Mouse (Mus musculus) cerebellum, adult 18-20 months (tissue): Measurements from ENCODE around the gene Slc22a17.

Experiments
- DNase-seq, 2 experiments: peaks; one replicate each; pipeline ENCODE4 v3.0.0; 2021

Slc22a17 gene

DNA sequence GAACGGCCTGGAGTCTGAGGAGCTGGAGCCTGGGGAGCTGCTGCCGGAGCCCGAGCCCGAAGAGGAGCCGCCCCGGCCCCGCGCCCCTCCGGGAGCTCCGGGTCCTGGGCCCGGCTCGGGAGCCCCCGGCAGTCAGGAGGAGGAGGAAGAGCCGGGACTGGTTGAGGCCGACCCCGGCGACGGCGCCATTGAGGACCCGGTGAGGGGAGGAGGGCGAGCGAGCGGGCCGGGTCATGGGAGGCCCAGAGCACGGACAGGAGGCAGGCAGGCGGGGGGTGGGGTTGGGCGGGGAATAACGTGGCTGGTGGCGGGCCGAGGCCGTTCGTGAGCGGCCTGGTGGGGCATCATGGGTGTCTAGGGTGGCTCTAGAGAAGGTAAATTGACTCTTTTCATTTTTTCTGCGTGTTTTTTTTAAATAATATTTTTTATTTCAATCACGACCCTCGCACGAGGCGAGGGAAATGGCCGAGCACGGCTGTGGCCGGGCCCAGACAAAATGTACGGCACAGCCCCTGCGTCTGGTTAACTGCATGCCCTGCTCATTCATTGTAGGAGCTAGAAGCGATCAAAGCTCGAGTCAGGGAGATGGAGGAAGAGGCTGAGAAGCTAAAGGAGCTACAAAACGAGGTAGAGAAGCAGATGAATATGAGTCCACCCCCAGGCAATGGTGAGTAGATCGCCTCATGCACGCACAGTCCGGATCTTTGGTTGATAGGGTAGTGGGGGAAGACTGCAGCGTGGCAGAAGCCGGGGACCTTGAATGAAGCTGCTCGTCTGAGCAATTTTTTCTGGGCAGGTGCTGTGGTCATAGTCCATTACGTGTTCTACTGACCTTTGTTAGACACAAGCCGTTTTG, 18.4 kb downstream of the Slc22a17 start:
- peak; percentile 66 to 78 for DNase-seq

DNA sequence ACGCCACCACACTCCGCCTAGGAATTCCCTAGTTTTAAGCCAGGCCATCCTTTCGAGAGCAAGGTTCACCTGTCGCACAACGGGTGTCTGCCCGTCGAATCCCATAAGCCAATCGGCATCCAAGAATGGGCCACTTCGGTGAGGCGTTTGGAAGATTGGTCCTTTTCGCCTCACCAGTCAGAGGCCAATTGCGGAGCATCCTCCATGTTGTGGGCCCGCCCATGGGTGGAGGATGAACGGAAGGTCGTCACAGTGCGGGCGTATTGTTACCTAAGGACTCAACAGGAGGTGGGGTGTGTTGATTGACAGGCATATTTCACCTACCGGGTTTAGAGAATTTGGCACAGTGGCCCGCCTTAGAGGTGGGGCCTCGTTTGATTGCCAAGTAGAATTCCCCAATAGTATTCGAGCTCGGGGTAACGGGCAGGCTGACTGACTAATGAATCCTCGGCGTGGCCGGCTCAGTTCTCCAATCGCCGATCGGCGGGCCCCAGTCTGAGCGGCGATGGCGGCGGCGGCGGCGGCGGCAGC, 19.2 kb downstream of the Slc22a17 start:
- peak; percentile 95 to 99 for DNase-seq

DNA sequence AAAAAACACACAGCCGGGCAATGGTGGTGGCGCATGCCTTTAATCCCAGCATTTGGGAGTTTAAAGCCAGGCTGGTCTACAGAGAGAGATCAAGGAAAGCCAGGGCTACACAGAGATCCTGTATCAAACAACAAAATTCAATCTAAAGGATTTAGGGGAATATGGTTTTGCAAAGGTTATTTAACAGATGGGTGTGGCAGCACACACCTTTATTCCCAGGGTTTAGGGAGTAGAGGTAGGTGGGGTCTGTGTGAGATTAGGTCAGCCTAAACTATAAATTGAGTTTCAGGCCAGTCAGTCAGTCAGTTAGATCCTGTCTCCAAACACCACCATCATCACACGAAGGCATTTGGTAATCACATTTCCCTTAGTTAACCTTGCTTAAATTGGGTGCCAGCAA, 20.7 kb downstream of the Slc22a17 start, which contains the start of gene Pabpn1:
Gene Pabpn1 (plus strand): TSS at position 301 of the 400 bp plus-strand sequence.
- no peak for DNase-seq

DNA sequence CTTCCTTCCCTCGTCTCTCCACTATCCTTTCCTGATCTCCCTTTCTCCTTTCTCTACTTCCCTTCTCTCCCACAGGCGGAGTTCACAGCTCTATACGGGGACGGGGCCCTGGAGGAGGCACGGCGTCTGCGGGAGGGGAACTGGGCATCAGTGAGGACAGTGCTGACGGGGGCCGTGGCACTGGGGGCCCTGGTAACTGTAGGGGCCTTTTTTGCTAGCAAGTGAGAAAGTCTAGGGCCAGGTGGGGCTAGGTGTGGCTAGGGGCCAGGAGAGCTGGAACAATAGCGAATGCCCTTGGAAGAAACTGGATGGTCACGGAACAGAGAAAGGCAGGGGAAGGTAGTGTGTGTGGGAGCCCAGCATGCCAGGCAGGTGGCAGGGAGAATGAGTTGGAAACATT, 27.6 kb downstream of the Slc22a17 start:
- no peak for DNase-seq

DNA sequence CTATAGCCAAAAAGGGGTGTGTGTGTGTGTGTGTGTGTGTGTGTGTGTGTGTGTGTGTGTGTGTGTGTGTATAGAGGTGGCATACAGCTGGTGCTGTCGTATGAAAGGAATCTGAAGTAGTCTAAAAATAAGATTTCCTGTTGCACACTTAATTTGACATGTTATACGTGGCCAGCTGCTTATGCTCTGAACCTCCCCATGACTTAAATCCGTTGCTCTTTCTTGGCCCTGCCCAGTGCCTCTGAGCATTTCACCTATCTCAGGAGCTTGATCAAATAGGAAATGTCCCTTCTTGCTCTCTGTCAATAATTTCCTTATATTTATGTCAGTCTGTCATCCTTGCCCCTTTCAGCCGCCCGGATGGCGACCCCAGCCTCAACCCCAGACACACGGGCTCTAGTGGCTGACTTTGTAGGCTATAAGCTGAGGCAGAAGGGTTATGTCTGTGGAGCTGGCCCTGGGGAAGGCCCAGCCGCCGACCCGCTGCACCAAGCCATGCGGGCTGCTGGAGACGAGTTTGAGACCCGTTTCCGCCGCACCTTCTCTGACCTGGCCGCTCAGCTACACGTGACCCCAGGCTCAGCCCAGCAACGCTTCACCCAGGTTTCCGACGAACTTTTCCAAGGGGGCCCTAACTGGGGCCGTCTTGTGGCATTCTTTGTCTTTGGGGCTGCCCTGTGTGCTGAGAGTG, 28.8 kb downstream of the Slc22a17 start:
- no peak for DNase-seq

DNA sequence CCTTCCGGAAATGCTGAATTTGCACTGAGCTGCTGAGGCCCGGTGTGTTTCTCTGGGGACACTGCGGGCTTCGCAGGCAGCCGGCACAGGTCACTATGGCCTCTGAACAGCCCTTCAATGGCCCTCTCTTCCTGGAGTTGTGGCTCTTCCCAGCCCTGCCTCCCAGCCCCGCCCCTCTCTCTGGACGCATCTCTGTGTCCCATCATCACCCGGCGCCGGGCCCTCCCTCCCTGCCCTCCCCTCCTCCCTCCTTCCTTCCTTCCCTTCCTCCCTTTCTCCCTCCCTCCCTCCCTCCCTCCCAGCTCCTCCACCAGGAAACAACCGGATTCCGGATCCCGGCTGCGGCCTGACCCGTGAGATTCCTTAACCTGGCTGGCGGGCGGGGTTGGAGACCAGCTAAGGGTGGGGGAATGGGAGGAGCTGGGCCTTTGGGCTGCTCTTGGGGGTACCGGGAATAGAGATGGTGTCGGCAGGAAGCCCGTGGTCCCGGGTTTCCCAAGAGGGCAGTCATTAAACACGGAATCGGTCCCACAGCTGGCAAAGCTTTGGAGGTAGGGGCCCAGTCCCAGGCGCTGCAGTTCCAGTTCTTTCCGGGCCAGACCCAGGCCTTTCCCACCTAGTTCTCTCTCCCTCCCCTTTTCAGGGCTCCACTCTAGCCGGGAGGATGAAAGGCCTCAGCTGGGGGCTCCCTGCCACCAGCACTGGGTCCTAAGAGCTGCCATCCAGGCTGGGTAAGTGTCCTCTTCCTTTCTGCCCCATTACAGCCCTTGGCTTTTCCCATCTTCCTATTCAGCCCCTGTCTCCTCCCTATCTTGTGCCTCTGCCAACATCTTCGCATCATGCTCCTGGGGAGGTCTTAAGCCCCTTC, 29.5 kb downstream of the Slc22a17 start, which contains the start of the genes Bcl2l2 and Gm20521:
Gene Bcl2l2 (plus strand): TSS at position 224 of the 868 bp plus-strand sequence.
Gene Gm20521 (plus strand): TSS at position 288 of the 868 bp plus-strand sequence.
- DNase-seq = peak; percentile 83 to 87

DNA sequence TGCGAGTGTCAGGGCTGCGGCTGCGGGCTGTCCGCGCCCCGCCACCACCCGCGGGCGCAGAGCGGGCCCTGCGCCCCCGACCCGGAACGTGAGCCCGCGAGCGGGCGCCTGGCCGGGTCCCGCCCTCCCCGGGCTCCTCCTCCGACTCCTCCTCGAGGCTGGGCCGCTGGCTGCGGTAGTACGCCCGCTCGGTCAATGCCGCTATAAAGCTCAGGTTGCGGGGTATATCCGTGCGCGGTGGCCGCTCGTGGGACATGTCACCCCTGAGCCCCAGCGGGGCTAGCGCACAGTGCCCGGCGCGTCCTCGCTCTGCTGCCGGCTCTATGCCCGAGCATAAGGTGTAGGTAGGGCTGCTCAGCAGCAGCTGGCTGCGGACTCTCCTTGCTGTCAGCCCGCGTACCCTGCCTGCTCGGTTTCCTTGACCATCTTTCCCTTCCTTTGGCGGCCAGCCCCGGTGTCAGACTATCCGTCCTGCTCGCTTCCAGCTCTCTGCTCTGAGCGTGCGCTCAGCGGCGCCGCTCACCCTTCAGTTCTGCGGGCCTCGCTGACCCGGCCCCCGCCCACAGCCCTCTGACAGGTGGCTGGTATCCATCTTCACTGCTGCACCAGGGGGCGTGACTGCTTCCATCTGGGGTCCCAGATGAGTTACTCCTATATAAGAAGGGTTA, 35.8 kb downstream of the Slc22a17 start, which contains the start of gene Ppp1r3e:
Gene Ppp1r3e (minus strand): TSS at position 503 of the 668 bp plus-strand sequence.
- DNase-seq = peak; percentile 77 to 81

DNA sequence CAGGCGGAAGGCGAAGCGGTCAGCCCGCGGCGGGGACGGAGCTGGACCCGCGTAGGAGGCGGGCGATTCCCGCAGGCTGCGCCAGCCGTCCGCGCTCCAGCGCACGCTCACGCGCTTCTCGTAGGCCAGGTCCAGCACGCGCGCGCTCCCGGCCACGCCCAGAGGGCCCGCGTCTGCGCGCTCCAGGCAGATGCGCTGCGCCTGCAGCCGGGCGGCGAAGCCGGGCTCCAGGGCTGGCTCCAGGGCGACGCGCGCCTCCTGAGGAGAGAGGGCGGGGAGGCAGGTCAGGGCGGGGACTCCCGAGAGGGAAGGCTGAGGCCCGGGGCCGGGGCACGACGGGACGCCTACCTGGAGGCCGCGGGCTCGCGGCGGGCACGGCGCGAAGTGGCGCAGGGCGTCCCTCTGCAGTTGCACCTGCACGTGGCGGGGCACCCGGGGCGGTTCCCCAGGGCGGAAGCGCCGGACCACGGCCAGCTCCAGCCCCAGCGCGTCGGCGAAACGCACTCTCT, 36.3 kb downstream of the Slc22a17 start:
- DNase-seq = peak; percentile 93 to 98

DNA sequence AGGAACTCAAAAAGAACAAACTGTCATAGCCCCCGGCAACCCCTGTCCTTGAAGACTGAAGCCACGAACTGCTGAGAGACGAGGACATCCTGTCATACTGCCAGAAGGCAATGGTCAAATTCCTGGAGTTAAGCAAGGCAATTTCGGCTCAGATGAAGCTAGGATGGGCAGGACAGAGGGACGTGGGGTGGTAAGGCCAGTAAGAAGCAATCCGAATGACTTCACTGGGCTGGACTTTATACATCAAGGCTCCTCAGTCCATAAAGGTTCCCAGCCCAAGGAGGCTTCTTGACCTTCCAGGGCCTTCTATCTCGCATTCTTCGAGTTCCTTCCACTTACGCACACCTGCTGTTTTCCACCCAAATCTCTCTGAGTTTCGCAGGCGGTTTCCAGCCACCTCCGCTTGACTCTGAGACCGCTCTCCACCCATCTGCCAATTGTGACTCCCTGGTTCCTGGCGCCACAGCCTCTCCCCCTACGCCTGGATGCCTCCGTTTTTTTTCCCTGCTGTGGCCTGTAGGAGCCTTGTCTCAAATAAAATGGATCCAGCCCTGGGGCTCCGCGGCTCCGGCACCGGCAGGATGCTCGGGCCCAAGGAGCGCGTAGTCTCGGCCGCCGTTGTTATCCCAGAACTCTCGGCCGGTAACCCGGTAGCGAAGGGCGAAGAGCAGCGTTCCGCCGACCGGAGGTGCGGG, 36.9 kb downstream of the Slc22a17 start:
- no peak for DNase-seq

DNA sequence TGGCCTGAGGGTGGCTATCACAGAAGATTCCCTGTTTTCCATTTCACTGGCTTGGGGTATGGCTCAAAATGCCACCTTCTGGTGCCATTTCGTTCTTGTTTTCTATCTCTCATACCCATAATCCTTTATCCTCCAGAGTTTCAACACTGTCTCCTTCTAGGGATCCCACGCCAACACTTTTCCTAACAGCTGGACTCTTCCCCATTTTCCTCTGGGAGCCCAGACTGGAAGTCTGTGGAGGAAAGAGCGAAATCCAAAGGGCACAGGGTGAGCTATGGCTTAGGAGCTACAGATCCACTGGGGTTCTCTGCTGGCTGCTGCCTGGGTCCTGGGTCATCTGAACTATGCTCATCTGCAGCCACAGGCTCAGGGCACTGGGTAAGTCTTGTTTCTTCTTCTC, 38.8 kb downstream of the Slc22a17 start:
- DNase-seq = no peak

DNA sequence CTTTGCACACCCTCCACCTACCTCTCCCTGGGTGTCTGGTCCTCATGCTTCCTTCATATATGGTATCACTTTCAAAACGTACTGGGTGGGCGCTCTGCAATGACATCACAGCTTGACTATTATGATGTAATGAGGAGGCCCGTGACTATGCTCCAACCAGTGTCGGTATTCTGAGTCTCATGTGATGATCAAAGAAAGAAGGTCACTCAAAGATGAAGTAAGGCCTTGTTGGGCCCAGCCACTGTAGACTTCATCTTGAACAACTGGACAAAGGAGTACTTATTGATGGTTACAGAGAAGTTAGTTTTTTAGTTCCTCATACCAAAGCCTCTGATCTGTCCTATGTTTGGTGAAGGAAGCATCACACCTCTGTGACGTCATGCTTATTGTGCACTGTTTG, 42.1 kb downstream of the Slc22a17 start, which contains the start of gene Homez:
Gene Homez (minus strand): TSS at position 101 of the 400 bp plus-strand sequence.
- no peak for DNase-seq

DNA sequence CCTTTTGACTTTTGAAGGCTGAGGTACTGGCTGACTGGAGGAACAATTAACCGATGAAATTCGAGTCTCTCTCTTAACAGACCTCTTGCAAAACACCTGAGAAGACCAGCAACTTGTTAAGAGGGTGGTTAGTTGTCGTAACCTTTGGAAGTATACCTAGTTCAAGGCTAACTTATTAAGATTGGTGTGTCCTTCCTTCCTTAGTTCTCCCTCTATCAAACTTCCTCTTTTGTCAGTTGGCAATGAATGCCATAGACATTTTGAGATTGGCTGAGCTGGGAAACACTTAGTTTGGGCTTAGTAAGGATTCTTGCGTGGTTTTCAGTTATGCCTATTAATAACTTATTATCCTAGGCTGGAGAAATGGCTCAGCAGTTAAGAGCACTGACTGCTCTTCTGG, 44.9 kb downstream of the Slc22a17 start:
- DNase-seq = no peak

DNA sequence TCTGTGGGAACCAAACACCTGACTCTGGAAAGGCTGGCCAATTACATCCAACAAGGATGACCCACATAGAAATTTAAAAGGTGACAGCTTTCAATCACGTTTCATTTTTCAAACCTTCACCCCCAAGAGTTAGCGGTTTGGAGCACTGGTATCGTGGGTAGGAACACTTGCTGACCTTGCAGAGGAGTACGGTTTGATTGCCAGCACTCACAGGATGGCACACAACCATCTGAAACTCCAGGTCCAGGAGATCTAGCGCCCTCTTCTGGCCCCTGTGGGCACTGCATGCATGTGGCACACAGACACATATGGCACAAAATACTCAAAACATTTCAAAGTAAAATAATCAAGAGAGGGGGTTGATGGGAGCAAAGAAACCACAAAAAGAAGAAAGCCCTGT, 46.0 kb downstream of the Slc22a17 start:
- peak in 1 of 2 experiments; percentile 28 for DNase-seq

DNA sequence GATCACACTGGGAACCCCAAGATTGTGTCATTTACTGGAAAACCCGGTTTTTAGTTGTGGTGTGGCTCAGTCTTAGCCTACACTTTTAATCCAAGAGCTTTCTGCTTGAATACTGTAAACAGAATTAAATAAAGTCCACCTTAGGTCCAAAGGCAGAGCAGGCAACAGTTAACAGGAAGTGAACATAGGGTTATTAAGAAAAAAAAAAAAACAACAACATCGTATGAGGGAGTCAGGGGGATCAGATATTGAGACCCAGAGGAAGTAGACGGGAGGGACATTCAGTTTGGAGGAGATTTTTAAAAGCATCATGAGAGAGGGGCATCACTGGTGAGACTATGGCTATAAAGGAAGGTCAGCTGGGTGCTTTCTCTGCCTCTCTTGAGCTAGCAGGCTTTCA, 46.7 kb downstream of the Slc22a17 start:
- DNase-seq = no peak

DNA sequence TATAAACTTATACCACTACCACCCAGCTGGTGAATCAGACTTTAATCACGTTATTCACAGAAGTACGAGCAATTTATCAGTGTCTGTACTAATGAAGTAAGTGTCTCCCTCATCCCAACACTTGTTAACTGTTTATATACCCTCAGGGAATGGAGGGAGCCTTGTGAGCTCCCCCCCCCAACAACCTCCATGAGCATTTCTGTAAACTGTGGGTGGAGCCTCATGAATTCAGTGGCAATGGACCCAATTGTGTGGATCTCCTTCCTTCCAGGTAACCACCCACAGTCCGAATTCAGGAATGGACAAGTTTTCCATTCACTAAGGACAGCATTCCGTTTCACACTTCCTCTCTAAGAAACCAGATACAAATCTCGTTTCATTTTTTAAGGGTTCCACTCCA, 47.3 kb downstream of the Slc22a17 start:
- no peak for DNase-seq

DNA sequence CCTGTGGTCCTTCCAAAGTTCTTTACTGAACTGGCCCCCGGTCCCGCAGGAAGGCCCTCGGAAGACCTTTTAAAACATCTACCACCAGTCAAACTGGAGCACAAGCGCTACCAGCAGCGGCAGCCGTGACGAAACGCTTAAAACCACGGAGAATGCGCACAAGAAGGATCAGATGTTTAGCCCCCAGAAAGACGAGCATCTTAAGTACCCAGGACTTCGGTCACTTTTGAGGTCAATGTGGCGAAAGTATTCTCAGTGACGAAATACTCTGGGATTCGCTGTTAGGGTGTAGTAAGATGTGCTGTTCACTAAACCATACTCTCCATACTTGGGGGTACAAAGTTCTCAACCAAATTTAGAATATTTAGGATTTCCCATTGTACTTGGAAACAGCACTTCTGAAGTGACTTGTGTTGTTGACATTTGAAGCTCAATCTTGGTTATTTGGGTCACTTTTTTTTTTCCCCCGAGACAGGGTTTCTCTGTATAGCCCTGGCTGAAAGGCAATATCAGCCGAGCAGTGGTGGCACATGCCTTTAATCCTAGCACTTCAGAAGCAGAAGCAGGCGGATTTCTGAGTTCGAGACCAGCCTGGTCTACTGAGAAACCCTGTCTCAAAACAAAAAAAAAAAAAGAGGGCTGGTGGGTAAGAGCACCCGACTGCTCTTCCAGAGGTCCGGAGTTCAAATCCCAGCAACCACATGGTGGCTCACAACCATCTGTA, 48.5 kb downstream of the Slc22a17 start:
- peak in 1 of 2 experiments; percentile 21 for DNase-seq

DNA sequence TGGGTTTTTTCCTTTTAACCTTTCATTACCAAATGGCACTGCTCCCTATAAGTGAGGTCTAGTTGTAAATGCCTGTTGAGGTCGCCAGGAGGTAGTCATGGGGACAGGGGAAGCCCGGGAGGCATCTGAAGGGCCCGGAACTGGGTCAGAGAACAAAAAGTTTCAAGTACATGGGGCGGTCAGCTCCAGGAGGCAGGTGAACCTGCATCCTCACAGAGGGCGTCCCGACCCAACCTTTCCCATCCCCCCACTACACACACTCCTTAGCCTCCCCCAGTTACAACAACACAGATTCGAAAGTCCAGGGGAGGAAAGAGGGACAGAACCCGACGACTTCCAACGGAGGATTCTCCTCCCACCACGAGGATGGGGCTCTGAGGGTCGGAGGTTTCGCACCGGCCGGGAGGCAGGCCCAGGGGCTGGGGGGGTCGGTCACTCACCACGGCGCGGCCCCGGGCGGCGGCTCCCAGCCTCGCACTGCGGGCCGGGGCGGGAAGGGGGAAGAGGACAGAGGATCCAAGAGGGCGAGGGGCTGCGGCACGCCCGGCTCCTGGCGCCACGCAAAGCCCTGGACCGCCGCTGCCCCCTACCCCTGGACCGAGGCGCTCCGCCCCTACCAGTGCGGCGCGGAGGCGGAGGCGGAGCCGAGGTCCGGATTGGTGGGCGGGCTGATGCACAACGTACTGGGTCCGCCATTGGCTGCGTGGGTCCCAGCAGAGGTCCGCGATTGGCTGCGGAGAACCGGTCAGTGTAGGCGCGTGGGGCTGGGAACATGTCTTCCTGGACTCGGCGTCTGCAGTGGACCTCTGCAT, 49.2 kb downstream of the Slc22a17 start:
- DNase-seq = peak; percentile 92 to 97

DNA sequence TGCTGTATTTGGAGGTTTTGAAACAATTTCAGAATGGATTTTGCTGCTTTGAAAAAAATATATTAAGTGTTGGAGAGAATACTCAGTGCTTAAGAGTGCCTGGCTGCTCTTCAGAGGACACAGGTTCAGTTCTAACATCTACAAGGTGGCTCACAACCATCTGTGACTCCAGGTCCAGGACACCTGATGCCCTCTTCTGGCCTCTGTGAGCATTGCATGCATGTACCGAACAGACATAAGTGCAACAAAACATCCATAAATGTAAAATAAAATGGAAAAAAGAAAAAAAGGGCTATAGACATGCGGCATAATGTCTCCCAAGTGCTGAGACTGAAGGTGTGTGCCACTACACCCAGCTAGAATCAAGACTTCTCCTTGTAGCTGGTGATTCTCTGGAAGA, 52.4 kb downstream of the Slc22a17 start:
- peak; percentile 83 to 84 for DNase-seq

DNA sequence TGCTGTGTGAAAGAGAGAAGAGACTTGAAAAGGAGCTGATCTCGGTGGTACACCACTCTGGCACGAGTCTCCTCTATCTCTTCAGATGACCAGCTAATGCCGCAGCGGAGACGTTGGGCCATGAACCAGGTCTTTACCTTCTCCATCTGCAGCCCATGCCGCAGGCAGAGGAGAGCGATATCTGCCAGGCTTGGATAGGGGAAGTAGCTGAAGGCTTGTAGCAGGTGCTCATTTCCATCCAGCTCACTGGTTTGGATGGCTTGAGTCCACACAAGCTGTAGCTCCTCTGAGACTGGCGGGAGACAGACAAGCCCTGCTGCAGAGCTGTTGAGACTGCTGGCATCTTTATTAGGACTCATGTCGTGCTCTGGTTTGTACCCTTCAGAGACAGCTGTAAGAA, 55.0 kb downstream of the Slc22a17 start:
- peak; percentile 64 to 79 for DNase-seq
